Mouse (Mus musculus): ENCODE data around the gene Slc25a51.
"Not testable (repeated sequence)": the region's sequence is repeated elsewhere in the genome, so short reads cannot be mapped to it uniquely, and the experiment has no call there.

Slc25a51 gene

DNA sequence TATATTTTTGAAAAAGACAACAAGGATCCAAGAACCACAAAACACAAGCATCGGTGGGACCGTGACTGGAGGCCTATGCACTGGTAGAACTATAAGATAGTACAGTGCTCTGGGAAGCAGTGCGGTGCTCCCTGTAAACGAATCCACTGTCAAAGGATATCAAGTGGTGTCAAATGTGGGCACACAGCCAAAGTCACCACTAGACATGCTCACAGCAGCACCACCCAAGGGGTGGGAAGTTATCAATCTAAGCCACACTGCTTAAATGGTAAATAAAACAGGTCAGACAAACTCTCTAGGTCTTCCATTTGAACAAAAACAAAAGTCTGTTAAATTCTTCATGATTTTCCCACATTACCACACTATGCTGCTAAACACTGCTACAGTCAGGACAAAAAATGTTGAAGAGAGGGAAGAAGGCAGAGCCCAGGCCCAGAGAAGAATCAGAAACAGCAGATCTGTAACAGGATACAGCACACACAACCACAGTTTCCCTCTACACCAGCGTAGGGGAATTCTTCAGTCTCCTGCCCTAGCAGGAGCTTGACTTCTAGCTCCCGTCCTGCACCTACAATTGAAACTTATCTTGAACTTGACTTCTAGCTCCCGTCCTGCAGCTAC lies 5.6 kb downstream of the Slc25a51 start:
- in situ Hi-C loops (cut with MseI, MboI): loop anchor here in 1 of 2 experiments (25.0 kb wide), 1 partner anchor 409 kb away; no protein-coding TSS in a partner anchor

DNA sequence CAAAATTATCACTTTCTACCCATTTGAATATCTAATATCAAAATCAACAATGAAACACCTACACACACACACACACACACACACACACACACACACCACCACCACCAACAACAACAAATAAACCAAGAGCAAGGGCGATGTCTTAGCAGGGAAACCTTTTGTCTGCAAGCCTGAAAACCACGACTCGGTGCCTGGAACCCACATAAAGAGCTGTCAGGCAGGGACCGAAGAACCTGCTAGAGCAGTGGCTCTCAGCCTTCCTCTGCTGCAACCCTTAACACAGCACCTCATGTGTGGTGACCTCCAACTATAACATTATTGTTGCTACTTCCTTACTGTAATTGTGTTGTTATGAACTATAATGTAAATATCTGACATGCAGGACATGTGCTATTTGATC lies 6.3 kb downstream of the Slc25a51 start:
- in situ Hi-C loops (cut with MseI, MboI): loop anchor here in 1 of 2 experiments (25.0 kb wide), 1 partner anchor 410 kb away; no protein-coding TSS in a partner anchor

DNA sequence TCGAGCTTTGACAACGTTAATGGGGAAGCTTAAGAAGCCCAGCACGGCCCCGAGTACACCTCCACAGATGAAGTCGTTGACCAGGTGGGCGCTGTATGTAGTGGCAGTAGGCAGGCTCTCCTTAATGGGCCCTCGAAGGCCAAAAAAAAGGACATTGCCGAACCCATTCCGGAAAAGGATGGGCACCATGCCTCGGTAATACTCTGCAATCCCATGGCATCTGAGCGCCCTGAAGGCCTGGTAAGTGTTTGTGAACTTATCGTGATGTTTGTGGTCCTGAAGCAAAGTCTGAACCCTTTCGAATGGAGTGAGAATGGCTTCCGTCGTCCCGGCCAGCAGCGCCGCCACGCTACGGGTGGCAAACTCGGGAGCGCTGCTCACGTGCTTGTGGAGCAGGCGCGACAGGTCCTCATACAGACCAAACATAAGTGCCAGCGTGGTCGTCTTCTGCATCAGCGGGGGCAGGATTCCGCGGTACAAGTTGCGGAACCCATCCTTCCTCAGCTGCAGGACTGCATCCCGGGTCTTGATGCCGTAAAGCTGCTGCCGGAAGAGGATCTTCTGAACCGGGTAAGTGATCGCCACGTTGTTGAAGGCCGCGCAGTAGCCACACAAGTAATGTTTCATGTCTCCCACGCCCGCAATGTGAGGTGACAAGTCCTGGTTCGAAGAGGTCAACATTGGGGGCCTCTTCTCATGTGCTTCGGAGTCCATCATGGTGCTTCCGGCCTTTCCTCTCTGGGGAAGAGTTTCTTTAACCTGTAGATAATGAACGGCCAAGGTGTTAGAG lies 8.9 kb downstream of the Slc25a51 start:
- in situ Hi-C loops (cut with MseI, MboI): loop anchor here in 1 of 2 experiments (25.0 kb wide), 1 partner anchor 413 kb away; no protein-coding TSS in a partner anchor

DNA sequence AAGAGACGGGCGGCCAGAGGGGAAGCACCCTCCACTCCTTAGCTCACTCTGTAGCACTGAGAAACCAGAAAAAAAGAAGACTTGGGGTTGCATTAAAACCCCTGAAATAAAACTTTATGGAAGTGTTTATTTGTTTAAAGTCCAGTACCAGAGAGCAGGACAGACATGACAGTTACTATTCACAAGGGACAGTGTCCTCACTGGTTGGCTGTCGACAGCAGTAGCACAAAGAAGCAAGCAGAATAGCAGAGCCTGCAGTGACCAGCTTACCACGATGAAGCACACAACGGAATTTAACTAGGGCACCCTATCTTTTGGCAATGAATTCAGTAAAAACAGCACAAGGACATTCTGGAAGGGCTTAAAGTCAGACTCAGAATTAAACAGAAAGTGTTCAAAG lies 10.3 kb downstream of the Slc25a51 start:
- in situ Hi-C loops (cut with MseI, MboI): not testable (repeated sequence)

DNA sequence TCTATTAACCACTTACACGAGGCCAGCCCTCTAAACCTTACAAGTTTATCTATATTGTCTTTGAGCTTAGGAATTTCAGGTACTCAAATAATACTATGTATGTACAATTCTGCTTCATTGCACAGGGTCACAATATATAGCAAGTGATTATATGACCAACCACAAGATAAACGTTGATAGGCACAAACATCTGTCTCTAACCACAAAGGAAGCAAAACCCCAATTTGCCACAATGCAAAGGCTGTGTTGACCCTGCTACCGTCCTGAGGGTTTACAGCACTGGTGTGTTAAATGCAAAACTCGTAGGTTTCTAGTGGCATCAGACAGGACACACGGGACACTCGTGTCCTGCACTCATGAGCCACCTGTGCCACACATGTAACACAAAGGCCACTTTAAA lies 12.4 kb downstream of the Slc25a51 start:
- in situ Hi-C loops (cut with MseI, MboI): not testable (repeated sequence)

DNA sequence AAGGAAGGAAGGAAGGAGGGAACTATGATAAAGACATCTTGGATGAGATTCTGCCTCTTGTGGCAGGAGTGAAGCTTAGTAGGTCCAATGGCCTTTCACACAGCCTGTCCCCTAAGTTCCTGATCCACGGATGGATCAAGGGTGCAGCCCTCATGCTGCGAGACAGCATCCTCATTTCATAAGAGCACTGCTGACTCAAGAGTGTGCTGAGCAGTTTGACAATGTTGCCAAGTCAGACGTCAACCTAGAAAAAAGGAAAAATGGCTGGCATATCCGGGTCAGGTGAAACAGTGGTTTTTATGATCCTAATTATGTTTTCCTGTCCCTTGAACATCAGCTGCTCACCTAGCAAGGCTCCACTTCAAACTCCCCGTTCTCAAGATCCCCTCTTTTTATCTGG lies 14.9 kb downstream of the Slc25a51 start:
- in situ Hi-C loops (cut with MseI, MboI): no loop called here

DNA sequence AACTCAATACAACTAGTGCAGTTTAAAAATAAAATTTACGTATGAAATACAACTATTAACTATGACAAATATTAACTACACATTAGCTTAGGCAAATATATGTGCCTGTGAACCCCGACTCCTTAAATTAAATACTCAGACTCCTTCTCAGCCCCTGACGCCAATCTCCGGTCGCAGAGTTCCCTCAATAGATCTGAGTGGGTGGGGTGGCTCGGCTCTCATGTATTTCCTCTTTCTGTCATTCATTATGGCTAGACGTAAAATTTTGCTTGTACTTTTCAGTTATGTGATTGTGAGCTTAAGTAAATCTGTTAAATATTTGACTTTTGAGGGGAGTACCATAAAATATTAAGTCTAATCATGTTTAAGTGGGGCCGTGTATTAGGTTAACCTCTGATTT lies 15.6 kb downstream of the Slc25a51 start:
- in situ Hi-C loops (cut with MseI, MboI): no loop called here

DNA sequence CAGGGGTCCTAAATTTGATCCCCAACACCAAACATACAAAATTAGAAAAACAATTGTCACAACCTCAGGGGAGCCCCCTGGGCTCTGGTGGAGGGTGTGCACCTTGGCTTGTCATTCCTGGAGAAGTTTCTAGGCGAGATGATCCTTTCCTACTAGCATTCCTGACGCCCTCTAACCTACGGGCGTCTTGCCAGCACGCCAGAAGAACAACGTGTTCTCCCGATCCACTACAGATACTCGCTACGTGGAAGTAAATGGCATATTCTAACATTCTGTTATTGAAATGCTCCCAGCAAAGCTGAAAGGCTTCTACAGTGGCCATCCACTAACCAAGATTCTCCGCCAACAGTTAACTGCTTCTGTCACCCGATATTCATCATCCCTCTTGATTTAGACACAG lies 16.0 kb downstream of the Slc25a51 start:
- in situ Hi-C loops (cut with MseI, MboI): no loop called here

DNA sequence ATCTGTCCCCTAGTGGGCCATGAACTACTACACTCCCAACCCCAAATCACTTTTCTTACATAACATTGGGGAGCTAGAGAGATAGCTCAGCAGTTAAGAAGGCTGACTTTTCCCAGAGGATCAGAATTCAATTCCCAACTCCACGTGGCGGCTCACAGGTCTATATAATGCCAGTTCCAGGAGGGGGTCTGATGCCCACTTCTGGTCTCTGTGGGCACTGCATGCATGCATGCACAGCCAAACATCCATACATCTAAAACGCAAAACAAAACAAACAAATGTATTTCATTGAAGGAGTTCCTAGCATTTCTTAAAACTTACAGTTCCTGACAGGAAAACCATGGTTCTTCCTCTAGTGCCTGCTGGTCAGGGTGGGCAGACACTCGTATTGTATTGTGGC lies 16.5 kb downstream of the Slc25a51 start:
- in situ Hi-C loops (cut with MseI, MboI): no loop called here

DNA sequence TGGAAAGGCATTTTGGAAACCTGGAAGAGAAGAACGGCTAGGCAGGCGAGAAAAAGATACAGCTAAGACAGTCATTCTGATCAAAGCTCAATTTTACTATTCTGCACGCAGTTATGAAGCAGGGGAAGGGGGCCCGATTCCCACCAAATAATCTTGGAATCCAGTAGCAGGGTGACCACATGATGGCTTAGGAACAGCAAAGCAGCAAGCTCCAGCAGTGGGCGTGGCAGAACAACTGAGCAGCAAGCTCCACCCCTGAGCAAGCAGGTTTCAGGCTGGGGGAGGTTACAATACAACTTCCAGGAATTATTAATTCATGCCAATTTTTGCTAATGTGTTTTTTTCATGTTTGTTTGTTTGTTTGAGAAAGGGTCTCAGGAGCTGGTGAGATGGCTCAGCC lies 21.3 kb downstream of the Slc25a51 start:
- in situ Hi-C loops (cut with MseI, MboI): not testable (repeated sequence)

DNA sequence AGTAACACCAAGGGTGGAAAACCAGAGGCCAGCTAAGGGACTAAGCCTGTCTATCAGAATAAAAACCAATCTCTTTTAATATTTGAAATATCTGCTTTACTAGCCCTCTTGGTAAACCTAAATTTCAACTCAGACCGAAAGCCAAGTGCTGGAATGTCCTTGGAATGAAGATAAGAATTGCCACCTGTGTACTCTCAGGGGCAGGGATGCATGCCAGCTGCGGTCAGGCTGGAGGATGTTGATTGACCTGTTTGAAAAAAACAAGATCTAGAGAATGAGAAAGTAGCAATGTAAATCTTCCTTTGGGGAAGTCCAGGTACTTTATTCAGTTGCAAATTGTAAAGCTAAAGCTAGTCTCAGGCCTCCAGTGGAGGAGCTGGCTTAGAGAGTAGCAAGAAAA lies 26.4 kb downstream of the Slc25a51 start:
- in situ Hi-C loops (cut with MseI, MboI): not testable (repeated sequence)

DNA sequence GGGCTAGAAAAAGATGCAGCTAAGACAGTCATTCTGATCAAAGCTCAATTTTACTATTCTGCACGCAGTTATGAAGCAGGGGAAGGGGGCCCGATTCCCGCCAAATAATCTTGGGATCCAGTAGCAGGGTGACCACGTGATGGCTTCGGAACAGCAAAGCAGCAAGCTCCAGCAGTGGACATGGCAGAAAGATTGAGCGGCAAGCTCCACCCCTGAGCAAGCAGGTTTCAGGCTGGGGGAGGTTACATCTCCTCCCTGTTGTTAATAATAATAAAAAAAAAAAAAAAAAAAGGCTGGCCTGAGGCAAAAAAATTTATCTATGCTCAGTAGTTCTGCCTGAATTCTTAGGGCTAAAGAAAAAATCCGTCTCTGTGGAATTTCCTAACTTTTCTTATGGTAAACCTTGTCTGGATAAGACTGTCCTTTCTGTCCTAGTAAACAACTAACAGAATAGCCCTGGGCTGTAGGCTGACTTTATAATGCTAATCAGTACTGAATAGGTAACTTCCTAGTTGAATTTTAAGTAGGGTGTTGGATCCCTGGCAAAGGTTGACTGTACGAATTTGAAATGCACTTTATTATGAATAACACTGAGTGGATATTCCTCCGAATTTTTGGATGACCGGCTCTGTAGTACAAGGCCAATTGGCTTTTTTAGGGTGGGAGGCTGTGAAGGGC lies 27.5 kb downstream of the Slc25a51 start:
- in situ Hi-C loops (cut with MseI, MboI): not testable (repeated sequence)

DNA sequence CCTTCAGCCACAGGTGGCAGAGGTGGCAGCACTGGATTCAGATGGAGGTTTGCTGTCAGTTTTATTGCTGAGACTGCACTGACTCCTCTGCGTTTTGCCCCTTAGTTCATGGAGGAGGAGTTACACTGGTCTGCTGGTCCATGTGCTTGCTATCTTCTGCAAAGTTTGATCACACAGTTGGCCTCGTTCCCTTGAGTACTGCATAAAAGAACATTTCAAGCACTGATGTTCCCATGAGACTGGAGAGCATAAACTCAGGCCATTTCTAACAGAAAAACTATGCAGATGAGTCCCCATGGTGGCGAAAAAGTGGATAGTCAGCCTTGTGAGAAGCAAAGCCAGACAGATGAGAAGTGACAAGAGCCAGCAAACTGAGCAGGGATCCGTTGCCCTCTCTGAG lies 32.0 kb downstream of the Slc25a51 start:
- in situ Hi-C loops (cut with MseI, MboI): no loop called here

DNA sequence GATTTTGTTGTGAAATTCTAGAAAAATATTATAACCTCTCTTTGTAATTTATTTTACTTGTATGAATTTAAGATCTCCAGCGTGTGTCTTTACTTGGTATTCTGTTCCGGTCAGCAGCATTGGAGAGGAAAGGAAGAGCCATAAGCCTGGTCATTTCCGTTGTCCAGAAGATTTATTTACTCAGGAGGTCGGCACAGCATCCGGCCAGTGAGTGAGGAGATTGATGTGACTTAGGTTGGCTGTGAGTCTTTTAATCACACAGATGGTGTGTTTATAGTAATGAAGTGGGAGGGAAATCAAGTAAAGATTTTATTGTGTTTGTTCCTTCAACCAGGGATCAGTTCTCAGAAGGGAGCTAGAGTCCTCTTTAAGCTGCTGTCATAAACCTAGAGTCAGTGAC lies 33.7 kb downstream of the Slc25a51 start:
- in situ Hi-C loops (cut with MseI, MboI): no loop called here

DNA sequence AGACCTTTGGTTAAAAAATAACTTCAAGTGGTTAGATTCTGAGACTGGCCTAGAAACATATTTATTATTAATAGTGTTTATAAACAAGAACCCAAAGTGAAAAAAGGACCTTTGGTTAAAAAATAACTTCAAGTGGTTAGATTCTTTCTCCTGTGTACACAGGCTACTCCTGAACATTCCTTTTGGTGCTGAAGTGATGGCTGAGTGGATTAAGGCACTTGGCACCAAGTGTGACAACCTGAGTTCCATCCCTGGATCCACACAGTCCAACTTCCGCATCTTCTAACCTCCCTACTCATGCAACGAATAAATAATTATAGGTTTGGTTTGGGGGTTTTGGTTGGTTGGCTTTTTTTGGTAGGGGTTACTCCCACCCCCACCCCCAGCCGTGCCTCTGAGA lies 37.3 kb downstream of the Slc25a51 start:
- in situ Hi-C loops (cut with MseI, MboI): no loop called here

DNA sequence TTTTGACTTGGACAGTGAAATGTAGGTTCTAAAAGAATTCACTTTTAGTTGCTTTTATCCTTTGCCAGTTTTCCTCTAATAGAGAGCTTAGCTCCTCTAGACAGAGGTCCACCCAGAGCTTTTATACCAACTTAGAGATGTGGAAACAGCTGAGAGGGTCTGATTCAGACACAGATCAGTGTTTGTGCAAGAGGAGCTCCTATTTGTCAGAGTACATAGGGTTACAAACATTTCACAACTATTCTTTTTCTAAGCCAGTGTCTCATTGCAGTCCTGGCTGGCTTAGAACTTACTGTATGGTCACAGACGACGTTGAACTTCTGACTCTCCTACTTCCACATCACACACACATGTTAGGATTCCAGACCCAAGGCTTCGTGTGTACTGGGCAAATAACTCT lies 51.9 kb downstream of the Slc25a51 start:
- in situ Hi-C loops (cut with MseI, MboI): no loop called here

Measured in mouse trophoblast stem cell (cell line).